In the genomic region with DNA sequence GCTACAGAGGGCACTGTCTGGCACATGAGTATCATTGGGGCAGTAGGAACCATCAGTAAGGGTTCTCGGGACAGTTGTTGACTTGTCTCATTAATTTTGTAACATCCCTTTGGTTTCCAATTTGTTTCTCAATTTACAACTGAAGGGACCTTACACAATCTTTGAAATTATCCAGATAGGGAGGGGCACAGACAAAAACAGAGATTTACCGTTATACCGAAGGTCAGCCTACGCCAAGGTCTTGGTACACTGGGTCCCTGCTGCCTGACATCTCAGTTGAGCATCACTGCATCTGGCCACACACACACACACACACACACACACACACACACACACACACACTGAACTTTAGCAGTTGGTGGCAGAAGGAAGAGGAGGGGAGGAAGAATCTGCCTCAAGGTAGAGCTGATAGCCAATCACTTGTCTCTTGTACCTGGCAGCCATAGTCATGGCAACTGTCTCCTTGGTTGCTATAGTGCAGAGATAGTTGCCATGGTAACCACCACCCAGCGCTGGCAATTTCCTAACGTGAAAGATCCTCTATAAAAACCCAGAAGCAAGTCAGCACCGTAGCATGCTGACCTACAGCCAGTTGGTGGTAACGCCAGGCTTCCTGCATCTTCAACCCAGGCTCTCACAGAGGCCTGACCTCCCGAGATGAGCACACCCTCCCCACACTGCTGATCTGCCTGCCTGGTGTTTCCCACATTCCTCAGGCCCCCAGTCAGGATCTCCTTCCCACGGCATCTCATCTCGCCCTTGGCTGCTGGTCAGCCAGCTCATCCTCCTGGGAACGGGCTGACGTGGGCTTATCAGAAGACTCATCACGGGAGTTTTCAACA, we compare ENCODE assay signal across 10 mouse cellular contexts. TPM values are rescaled to one million over a fixed set of nuclear protein-coding genes. Genes with fewer than 3 reads are reported as not detected.
A peak's percentile ranks its signal among the peaks of the same experiment; 100 is the strongest.
DNase-seq lines count a peak whose midpoint lies in the region; ATAC-seq and TF ChIP-seq lines count a peak whose summit lies in the region.
"Had no signal": no experiment of that assay in that cellular context is flagged by ENCODE, and none has a peak within 500 bp of the region (broad histone marks: within the 10 kb centered on the region; RNA-seq: fewer than 3 reads in every experiment).

No protein-coding gene starts in this region.

- peaks cover 3% of the 10 kb centered on the region; the same call in 1 of the 2 replicates for H3K4me1 ChIP-seq in kidney, embryonic 14.5 days (ENCODE audit: control insufficient read depth, insufficient read depth, low read length)
- no peaks in the 10 kb centered on the region for H3K4me1 ChIP-seq in embryonic fibroblast, embryonic 13.5 days (ENCODE audit: control insufficient read depth, insufficient read depth, low read length)
- 0 out of 2 replicates have a peak, but pooled peaks cover 2% of the 10 kb centered on the region for H3K4me1 ChIP-seq in hindbrain, embryonic 11.5 days (replicated peaks; ENCODE audit: control insufficient read depth, insufficient read depth, low read length)

- 50% methylated on average over 14 of the region's 14 CpGs for WGBS in kidney, embryonic 14.5 days
- 45% methylated on average over 14 of the region's 14 CpGs for WGBS in hindbrain, embryonic 11.5 days

- no peak for TF ChIP-seq CTCF in embryonic fibroblast, embryonic 13.5 days (IDR thresholded peaks at IDR 0.05; ENCODE audit: borderline replicate concordance, insufficient read depth, low read length)

- DNase-seq in kidney, postnatal 10 days: no peak
- peak; percentile 85 for DNase-seq in MN1 (ENCODE audit: low spot score)
- peak; percentile 47 for DNase-seq in hindbrain, embryonic 11.5 days (ENCODE audit: low spot score)
- peak; percentile 72 to 74 for DNase-seq in left cerebral cortex, postnatal 36 days (ENCODE audit: low spot score in 2 of 2)
- DNase-seq in right cerebral cortex, postnatal 4 days: peak; percentile 53
- DNase-seq in thymus, postnatal 36 days: no peak

- intact Hi-C loops in left cerebral cortex, postnatal 36 days (cut with DNase I): no loop called here

- TF ChIP-seq POLR2A in embryonic fibroblast, embryonic 13.5 days (IDR thresholded peaks at IDR 0.05; ENCODE audit: low read depth, low read length): no peak

- no peak overlapping the region for H3K4me3 ChIP-seq in kidney, embryonic 14.5 days (ENCODE audit: low read length)
- H3K4me3 ChIP-seq in embryonic fibroblast, embryonic 13.5 days (ENCODE audit: insufficient read depth, low read length): no peak overlapping the region
- no peak overlapping the region for H3K4me3 ChIP-seq in hindbrain, embryonic 11.5 days (ENCODE audit: low read depth, low read length)

- no peaks in the 10 kb centered on the region for H3K9me3 ChIP-seq in kidney, embryonic 14.5 days (ENCODE audit: control insufficient read depth, low read length)
- H3K9me3 ChIP-seq in hindbrain, embryonic 11.5 days (ENCODE audit: control insufficient read depth, low read length): no peaks in the 10 kb centered on the region

- H3K27me3 ChIP-seq in kidney, embryonic 14.5 days (ENCODE audit: control insufficient read depth, insufficient read depth, low read length): no peaks in the 10 kb centered on the region
- no peaks in the 10 kb centered on the region for H3K27me3 ChIP-seq in hindbrain, embryonic 11.5 days (ENCODE audit: control insufficient read depth, insufficient read depth, low read length)

- H3K9ac ChIP-seq in kidney, embryonic 14.5 days (ENCODE audit: low read depth, low read length): no peak overlapping the region
- H3K9ac ChIP-seq in hindbrain, embryonic 11.5 days (ENCODE audit: low read depth, low read length): no peak overlapping the region

- 0 out of 2 replicates have a peak overlapping the region, but pooled peaks have one; percentile 10 for H3K27ac ChIP-seq in kidney, embryonic 14.5 days (ENCODE audit: low read depth, low read length)
- peak overlapping the region; percentile 32; the same call in 1 of the 2 replicates for H3K27ac ChIP-seq in embryonic fibroblast, embryonic 13.5 days (ENCODE audit: insufficient read depth, low read length)
- peak overlapping the region; percentile 60; the same call in 1 of the 2 replicates for H3K27ac ChIP-seq in hindbrain, embryonic 11.5 days (ENCODE audit: low read depth, low read length)

- no peak for ATAC-seq in kidney, embryonic 14.5 days (ENCODE audit: low FRiP score, low TSS enrichment)
- peak; percentile 64 for ATAC-seq in hindbrain, embryonic 11.5 days (ENCODE audit: low FRiP score)

- H3K4me2 ChIP-seq in kidney, embryonic 14.5 days (replicated peaks; ENCODE audit: low read depth, low read length): no peak overlapping the region
- no peak overlapping the region for H3K4me2 ChIP-seq in hindbrain, embryonic 11.5 days (replicated peaks; ENCODE audit: low read depth, low read length)

- no peaks in the 10 kb centered on the region for H3K36me3 ChIP-seq in kidney, embryonic 14.5 days (ENCODE audit: control insufficient read depth, insufficient read depth, low read length)
- no peaks in the 10 kb centered on the region for H3K36me3 ChIP-seq in hindbrain, embryonic 11.5 days (ENCODE audit: control insufficient read depth, insufficient read depth, low read length)

RNA-seq across cellular contexts. Expression of a gene that starts 15.2 kb away (rescaled TPM):
- 127 and 147 TPM in 2 replicates for polyA plus RNA-seq in kidney, embryonic 14.5 days (2014; fragmentation: Nextera tagmentation; extraction: Ambion mirVana)
- polyA plus RNA-seq in embryonic fibroblast, embryonic 13.5 days (2011; ENCODE audit: insufficient read length, low read depth, missing spikeins): 141 and 214 TPM in 2 replicates
- polyA plus RNA-seq in hindbrain, embryonic 11.5 days (2014; fragmentation: Nextera tagmentation; extraction: Ambion mirVana): 124 and 138 TPM in 2 replicates
- 10 to 100 TPM; 72.2 to 75.4 TPM for total RNA-seq in left cerebral cortex, postnatal 36 days (2021)

RNA-seq across cellular contexts. Expression of a gene that starts 27.3 kb away (rescaled TPM):
- 46.9 and 61.8 TPM in 2 replicates for polyA plus RNA-seq in kidney, embryonic 14.5 days (2014; fragmentation: Nextera tagmentation; extraction: Ambion mirVana)
- 3.9 and 4.3 TPM in 2 replicates for polyA plus RNA-seq in embryonic fibroblast, embryonic 13.5 days (2011; ENCODE audit: insufficient read length, low read depth, missing spikeins)
- polyA plus RNA-seq in hindbrain, embryonic 11.5 days (2014; fragmentation: Nextera tagmentation; extraction: Ambion mirVana): 0.29 and 0.62 TPM in 2 replicates
- total RNA-seq in left cerebral cortex, postnatal 36 days (2021): 1 to 10 TPM in 1 of 2 experiments, under 1 TPM in 1; 0.86 to 1.4 TPM

RNA-seq across cellular contexts. Expression of a gene that starts 31.2 kb away (rescaled TPM):
- 28.2 and 37.2 TPM in 2 replicates for polyA plus RNA-seq in kidney, embryonic 14.5 days (2014; fragmentation: Nextera tagmentation; extraction: Ambion mirVana)
- 1.9 and 2.0 TPM in 2 replicates for polyA plus RNA-seq in embryonic fibroblast, embryonic 13.5 days (2011; ENCODE audit: insufficient read length, low read depth, missing spikeins)
- not detected in 2 replicates for polyA plus RNA-seq in hindbrain, embryonic 11.5 days (2014; fragmentation: Nextera tagmentation; extraction: Ambion mirVana)
- total RNA-seq in left cerebral cortex, postnatal 36 days (2021): not detected
- total RNA-seq: neutrophil, adult 5-6 weeks had no signal

RNA-seq across cellular contexts. Expression of a gene that starts 32.7 kb away (rescaled TPM):
- polyA plus RNA-seq in kidney, embryonic 14.5 days (2014; fragmentation: Nextera tagmentation; extraction: Ambion mirVana): 35.4 and 40.8 TPM in 2 replicates
- polyA plus RNA-seq in embryonic fibroblast, embryonic 13.5 days (2011; ENCODE audit: insufficient read length, low read depth, missing spikeins): 19.4 and 24.5 TPM in 2 replicates
- 43.9 and 48.5 TPM in 2 replicates for polyA plus RNA-seq in hindbrain, embryonic 11.5 days (2014; fragmentation: Nextera tagmentation; extraction: Ambion mirVana)
- total RNA-seq in left cerebral cortex, postnatal 36 days (2021): 10 to 100 TPM; 17.0 to 18.9 TPM

RNA-seq across cellular contexts. Expression of a gene that starts 50.0 kb away (rescaled TPM):
- 1.1 TPM in 2 replicates for polyA plus RNA-seq in kidney, embryonic 14.5 days (2014; fragmentation: Nextera tagmentation; extraction: Ambion mirVana)
- polyA plus RNA-seq in embryonic fibroblast, embryonic 13.5 days (2011; ENCODE audit: insufficient read length, low read depth, missing spikeins): not detected in 2 replicates
- polyA plus RNA-seq in hindbrain, embryonic 11.5 days (2014; fragmentation: Nextera tagmentation; extraction: Ambion mirVana): not detected in 2 replicates
- not detected for total RNA-seq in left cerebral cortex, postnatal 36 days (2021)
- total RNA-seq: neutrophil, adult 5-6 weeks had no signal
- polyA plus RNA-seq: intestine, embryonic 14.5 days had no signal

Comparison
In these comparisons a context has a peak if more than half of its experiments do, and no peak if none do; other contexts are left out.
1. H3K27ac ChIP-seq: peak in every context shown above with its lines; median percentile 60 in hindbrain, embryonic 11.5 days; 32 in embryonic fibroblast, embryonic 13.5 days; 10 in kidney, embryonic 14.5 days.
2. DNase-seq: peak in MN1 (single experiment), hindbrain, embryonic 11.5 days (single experiment), left cerebral cortex, postnatal 36 days (2 of 2) and right cerebral cortex, postnatal 4 days (single experiment); none in kidney, postnatal 10 days (single experiment) and thymus, postnatal 36 days (0 of 2).